Mouse (Mus musculus): ENCODE measurements at regions not wholly inside any gene's neighbourhood (a gene's known extent, or its start where the extent isn't known, plus 50 kb on each side); places are given as distances from the start of the nearest gene placed in this dataset.

GRCm38 (mm10) chr1:182690323-182690722 lies 58.7 kb downstream of the Ccdc185 start:
- Histone ChIP-seq H3K9me3 (ENCODE audit: control insufficient read depth, low read length) (no peaks in the 10 kb centered on the region), H3K27me3 (replicated peaks; ENCODE audit: control insufficient read depth, insufficient read depth, low read length) (no peaks in the 10 kb centered on the region), H3K9ac (ENCODE audit: low read depth, low read length) (no peak overlapping the region), H3K36me3 (ENCODE audit: control insufficient read depth, insufficient read depth, low read length) (no peaks in the 10 kb centered on the region), H3K4me3 (ENCODE audit: low read length) (no peak overlapping the region), H3K27ac (ENCODE audit: low read depth, low read length) (no peak overlapping the region), H3K4me2 (ENCODE audit: low read length) (no peak overlapping the region), H3K4me1 (ENCODE audit: control insufficient read depth, insufficient read depth, low read depth, low read length) (peaks cover 3% of the 10 kb centered on the region; the same call in 1 of the 2 replicates)
- ATAC-seq: no peak
- WGBS: 82% methylated on average over 4 of the region's 4 CpGs

- no peaks in the 10 kb centered on the region for H3K36me3 ChIP-seq (ENCODE audit: control insufficient read depth, insufficient read depth, low read length)
- H3K9me3 ChIP-seq (ENCODE audit: control insufficient read depth, low read length): no peaks in the 10 kb centered on the region
- H3K4me3 ChIP-seq (ENCODE audit: low read length): no peak overlapping the region
- no peak overlapping the region for H3K4me2 ChIP-seq (ENCODE audit: low read length)
- no peak overlapping the region for H3K9ac ChIP-seq (ENCODE audit: low read depth, low read length)
- H3K4me1 ChIP-seq (ENCODE audit: control insufficient read depth, insufficient read depth, low read depth, low read length): peaks cover 3% of the 10 kb centered on the region; the same call in 1 of the 2 replicates
- no peak for ATAC-seq
- H3K27ac ChIP-seq (ENCODE audit: low read depth, low read length): no peak overlapping the region
- no peaks in the 10 kb centered on the region for H3K27me3 ChIP-seq (replicated peaks; ENCODE audit: control insufficient read depth, insufficient read depth, low read length)
- WGBS: 76% methylated on average over 6 of the region's 6 CpGs
These were observed 59.2 kb downstream of the Ccdc185 start for GRCm38 (mm10) chr1:182689741-182690140.

DNA sequence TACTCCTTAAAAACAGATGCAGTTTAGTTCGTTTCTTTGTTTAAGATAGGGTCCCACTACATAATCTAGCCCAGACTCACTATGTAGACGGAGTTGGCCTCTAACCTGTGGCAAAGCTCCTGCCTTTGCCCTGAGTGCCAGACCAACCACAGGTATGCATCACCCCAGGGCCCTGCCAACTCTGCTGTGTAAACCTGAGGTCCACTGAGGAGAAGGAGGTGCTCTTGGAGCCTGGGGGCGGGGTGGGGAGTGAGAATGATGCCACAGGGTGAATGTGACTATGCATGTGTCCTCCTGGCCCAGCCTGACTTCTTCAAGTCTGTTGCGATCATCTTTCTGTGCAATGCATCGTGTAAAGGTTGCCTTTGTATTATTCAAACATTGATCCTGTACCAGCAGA lies 61.8 kb downstream of the Ccdc185 start:
- 72% methylated on average over 5 of the region's 5 CpGs for WGBS

GRCm38 (mm10) chr1:182686231-182686630 lies 62.7 kb downstream of the Ccdc185 start:
- 24% methylated on average over 5 of the region's 5 CpGs for WGBS
- peaks cover 13% of the 10 kb centered on the region for H3K4me1 ChIP-seq (ENCODE audit: control insufficient read depth, insufficient read depth, low read depth, low read length)
- no peak overlapping the region for H3K27ac ChIP-seq (ENCODE audit: low read depth, low read length)
- 0 out of 2 replicates have a peak, but pooled peaks have one; percentile 21 for ATAC-seq
- no peaks in the 10 kb centered on the region for H3K9me3 ChIP-seq (ENCODE audit: control insufficient read depth, low read length)
- no peaks in the 10 kb centered on the region for H3K27me3 ChIP-seq (replicated peaks; ENCODE audit: control insufficient read depth, insufficient read depth, low read length)
- no peak overlapping the region for H3K4me3 ChIP-seq (ENCODE audit: low read length)
- no peak overlapping the region for H3K4me2 ChIP-seq (ENCODE audit: low read length)
- H3K9ac ChIP-seq (ENCODE audit: low read depth, low read length): no peak overlapping the region
- H3K36me3 ChIP-seq (ENCODE audit: control insufficient read depth, insufficient read depth, low read length): no peaks in the 10 kb centered on the region

More for the DNA sequence above, 61.8 kb downstream of the Ccdc185 start:
- no peak overlapping the region for H3K9ac ChIP-seq (ENCODE audit: low read depth, low read length)
- ATAC-seq: no peak
- no peak overlapping the region for H3K4me2 ChIP-seq (ENCODE audit: low read length)
- no peak overlapping the region for H3K27ac ChIP-seq (ENCODE audit: low read depth, low read length)
- H3K36me3 ChIP-seq (ENCODE audit: control insufficient read depth, insufficient read depth, low read length): no peaks in the 10 kb centered on the region
- no peaks in the 10 kb centered on the region for H3K9me3 ChIP-seq (ENCODE audit: control insufficient read depth, low read length)
- H3K4me3 ChIP-seq (ENCODE audit: low read length): no peak overlapping the region
- H3K27me3 ChIP-seq (replicated peaks; ENCODE audit: control insufficient read depth, insufficient read depth, low read length): no peaks in the 10 kb centered on the region
- peaks cover 13% of the 10 kb centered on the region for H3K4me1 ChIP-seq (ENCODE audit: control insufficient read depth, insufficient read depth, low read depth, low read length)

DNA sequence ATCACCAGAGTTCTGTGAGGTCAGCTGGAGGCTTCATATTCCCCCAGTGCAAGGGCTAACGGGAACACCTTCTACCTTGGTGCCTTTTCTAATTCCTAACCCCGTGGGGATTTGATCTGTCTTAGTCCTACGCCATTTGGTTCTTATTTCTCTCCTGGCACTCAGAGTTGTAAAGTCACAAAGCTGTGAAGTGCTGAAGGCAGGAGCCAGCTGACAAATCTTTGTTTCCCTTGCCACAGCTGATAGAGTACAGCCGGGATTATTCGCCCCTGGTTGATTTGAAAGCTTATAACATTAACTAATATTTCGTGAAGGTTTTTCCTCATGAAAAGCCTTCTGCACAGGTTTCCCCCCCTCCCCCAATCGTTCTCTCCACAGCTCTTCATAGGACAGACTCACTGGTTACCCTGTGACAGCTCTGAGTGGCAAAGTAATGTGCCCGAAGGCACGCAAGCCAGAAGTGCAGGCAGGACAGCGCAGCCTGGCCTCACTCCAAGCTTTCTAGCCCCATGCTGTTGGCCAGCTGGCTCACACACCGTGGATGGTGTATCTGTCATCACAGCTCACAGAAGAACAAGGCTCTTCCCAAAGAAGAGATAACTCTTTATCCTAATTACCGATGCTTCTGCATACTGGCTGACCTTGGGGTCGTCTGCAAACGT lies 66.3 kb downstream of the Ccdc185 start:
- H3K4me3 ChIP-seq (ENCODE audit: low read length): no peak overlapping the region
- H3K4me2 ChIP-seq (ENCODE audit: low read length): no peak overlapping the region
- H3K9me3 ChIP-seq (ENCODE audit: control insufficient read depth, low read length): no peaks in the 10 kb centered on the region
- H3K9ac ChIP-seq (ENCODE audit: low read depth, low read length): no peak overlapping the region; the same call in 1 of the 2 replicates
- H3K36me3 ChIP-seq (ENCODE audit: control insufficient read depth, insufficient read depth, low read length): no peaks in the 10 kb centered on the region
- 41% methylated on average over 14 of the region's 14 CpGs for WGBS
- peaks cover 13% of the 10 kb centered on the region for H3K4me1 ChIP-seq (ENCODE audit: control insufficient read depth, insufficient read depth, low read depth, low read length)
- no peaks in the 10 kb centered on the region for H3K27me3 ChIP-seq (replicated peaks; ENCODE audit: control insufficient read depth, insufficient read depth, low read length)
- ATAC-seq: peak; percentile 86
- no peak overlapping the region for H3K27ac ChIP-seq (ENCODE audit: low read depth, low read length)
